Mouse (Mus musculus) brain, embryonic 18.5 days (tissue): Measurements from ENCODE around the gene Chst11.

Experiments used
- DNase-seq: peaks from one replicate; pipeline ENCODE4 v3.0.0-alpha.2; 2012; ENCODE audit warnings: low read depth, low spot score

Chst11 gene

GRCm38 (mm10) chr10:82984950-82985699, at the start of gene Chst11:
Chst11 (plus strand) TSS chr10:82985498.
- peak; percentile 49 for DNase-seq

- no peak for DNase-seq
These were observed 49.5 kb upstream of the Chst11 start for GRCm38 (mm10) chr10:82935774-82936173.

- no peak for DNase-seq
These were observed 31.9 kb upstream of the Chst11 start for GRCm38 (mm10) chr10:82953415-82953814.

GRCm38 (mm10) chr10:82955117-82955516, 30.2 kb upstream of the Chst11 start:
- no peak for DNase-seq

- DNase-seq: no peak
These were observed 27.0 kb upstream of the Chst11 start for GRCm38 (mm10) chr10:82958218-82958761.

GRCm38 (mm10) chr10:82959316-82959715, 26.0 kb upstream of the Chst11 start:
- no peak for DNase-seq

- no peak for DNase-seq
These were observed 24.0 kb upstream of the Chst11 start for GRCm38 (mm10) chr10:82961302-82961701.

GRCm38 (mm10) chr10:82962018-82962417, 23.3 kb upstream of the Chst11 start:
- no peak for DNase-seq

- DNase-seq: no peak
These were observed 22.8 kb upstream of the Chst11 start for GRCm38 (mm10) chr10:82962472-82963020.

- no peak for DNase-seq
These were observed 20.8 kb upstream of the Chst11 start for GRCm38 (mm10) chr10:82964491-82964890.

GRCm38 (mm10) chr10:82966672-82967071, 18.6 kb upstream of the Chst11 start:
- no peak for DNase-seq

- no peak for DNase-seq
These were observed 15.7 kb upstream of the Chst11 start for GRCm38 (mm10) chr10:82969612-82970011.

GRCm38 (mm10) chr10:82971549-82971948, 13.7 kb upstream of the Chst11 start:
- DNase-seq: no peak

GRCm38 (mm10) chr10:82974201-82974600, 11.1 kb upstream of the Chst11 start:
- DNase-seq: no peak

- DNase-seq: no peak
These were observed 10.6 kb upstream of the Chst11 start for GRCm38 (mm10) chr10:82974627-82975177.

GRCm38 (mm10) chr10:82975806-82976205, 9.5 kb upstream of the Chst11 start:
- DNase-seq: no peak

- no peak for DNase-seq
These were observed 3.0 kb upstream of the Chst11 start for GRCm38 (mm10) chr10:82982286-82982685.

- DNase-seq: no peak
These were observed 418 bp downstream of the Chst11 start for GRCm38 (mm10) chr10:82985700-82986131.

GRCm38 (mm10) chr10:82986251-82986992, 1.1 kb downstream of the Chst11 start:
- no peak for DNase-seq

- DNase-seq: no peak
These were observed 1.7 kb downstream of the Chst11 start for GRCm38 (mm10) chr10:82986993-82987349.

- DNase-seq: no peak
These were observed 2.1 kb downstream of the Chst11 start for GRCm38 (mm10) chr10:82987394-82987793.

GRCm38 (mm10) chr10:82989418-82990025, 4.2 kb downstream of the Chst11 start:
- no peak for DNase-seq
